Mouse (Mus musculus): ENCODE data around the gene Stpg1. TPM values are rescaled to one million over a fixed set of nuclear protein-coding genes. Genes with fewer than 3 reads are reported as not detected.

Stpg1 gene
- polyA plus RNA-seq, 1 experiment, result not detected

GRCm38 (mm10) chr4:135549323-135549722, 54.7 kb downstream of the Stpg1 start:
- TF ChIP-seq USF1 (IDR thresholded peaks at IDR 0.05; ENCODE audit: low read depth) (no peak), TCF12 (IDR thresholded peaks at IDR 0.05; ENCODE audit: insufficient read depth, poor library complexity, severe bottlenecking) (no peak), MYOG (IDR thresholded peaks at IDR 0.05; ENCODE audit: control insufficient read depth in 1 of 3, insufficient read depth in 1 of 3, insufficient read length in 2 of 3, low read depth in 2 of 3) (no peak), MAX (IDR thresholded peaks at IDR 0.05; ENCODE audit: low read depth) (no peak), MYOD1 (IDR thresholded peaks at IDR 0.05; ENCODE audit: control insufficient read depth in 1 of 3, insufficient read length in 2 of 3, low read depth in 2 of 3) (no peak), REST (IDR thresholded peaks at IDR 0.05; ENCODE audit: insufficient read depth, insufficient read length) (no peak), E2F4 (IDR thresholded peaks at IDR 0.05; ENCODE audit: insufficient read depth) (no peak), TCF3 (IDR thresholded peaks at IDR 0.05; ENCODE audit: insufficient read length, low read depth) (no peak), SRF (IDR thresholded peaks at IDR 0.05; ENCODE audit: control insufficient read depth, insufficient read length, low read depth) (no peak), POLR2A (IDR thresholded peaks at IDR 0.05; ENCODE audit: insufficient read length, low read depth) (no peak), POLR2AphosphoS2 (IDR thresholded peaks at IDR 0.05; ENCODE audit: insufficient read length, low read depth) (no peak), CEBPB (IDR thresholded peaks at IDR 0.05; ENCODE audit: insufficient read depth, poor library complexity, severe bottlenecking) (no peak)
- Histone ChIP-seq H3K27me3 (ENCODE audit: control insufficient read depth, insufficient read depth, insufficient read length) (no peaks in the 10 kb centered on the region), H3K4me3 (no peak overlapping the region), H3K4me2 (ENCODE audit: low read depth) (no peak overlapping the region), H3K79me2 (ENCODE audit: control insufficient read depth, insufficient read depth) (no peaks in the 10 kb centered on the region), H3K36me3 (ENCODE audit: control insufficient read depth, insufficient read depth) (no peaks in the 10 kb centered on the region), H3ac (ENCODE audit: control insufficient read depth, insufficient read length) (no peak overlapping the region)

- Histone ChIP-seq H3K4me3 (no peak overlapping the region), H3K4me2 (ENCODE audit: low read depth) (no peak overlapping the region), H3ac (ENCODE audit: control insufficient read depth, insufficient read length) (no peak overlapping the region), H3K36me3 (ENCODE audit: control insufficient read depth, insufficient read depth) (no peaks in the 10 kb centered on the region), H3K79me2 (ENCODE audit: control insufficient read depth, insufficient read depth) (no peaks in the 10 kb centered on the region), H3K27me3 (ENCODE audit: control insufficient read depth, insufficient read depth, insufficient read length) (no peaks in the 10 kb centered on the region)
- TF ChIP-seq MYOD1 (IDR thresholded peaks at IDR 0.05; ENCODE audit: control insufficient read depth in 1 of 3, insufficient read length in 2 of 3, low read depth in 2 of 3) (no peak), MAX (IDR thresholded peaks at IDR 0.05; ENCODE audit: low read depth) (no peak), POLR2A (IDR thresholded peaks at IDR 0.05; ENCODE audit: insufficient read length, low read depth) (no peak), E2F4 (IDR thresholded peaks at IDR 0.05; ENCODE audit: insufficient read depth) (no peak), USF1 (IDR thresholded peaks at IDR 0.05; ENCODE audit: low read depth) (no peak), TCF12 (IDR thresholded peaks at IDR 0.05; ENCODE audit: insufficient read depth, poor library complexity, severe bottlenecking) (no peak), CEBPB (IDR thresholded peaks at IDR 0.05; ENCODE audit: insufficient read depth, poor library complexity, severe bottlenecking) (no peak), TCF3 (IDR thresholded peaks at IDR 0.05; ENCODE audit: insufficient read length, low read depth) (no peak), POLR2AphosphoS2 (IDR thresholded peaks at IDR 0.05; ENCODE audit: insufficient read length, low read depth) (no peak), REST (IDR thresholded peaks at IDR 0.05; ENCODE audit: insufficient read depth, insufficient read length) (no peak)
These were observed 69.2 kb downstream of the Stpg1 start for GRCm38 (mm10) chr4:135563794-135564193.

- H3ac ChIP-seq (ENCODE audit: control insufficient read depth, insufficient read length), result no peak overlapping the region
- TF ChIP-seq CEBPB (IDR thresholded peaks at IDR 0.05; ENCODE audit: insufficient read depth, poor library complexity, severe bottlenecking), result no peak
- no peak for TF ChIP-seq MYOD1 (IDR thresholded peaks at IDR 0.05; ENCODE audit: control insufficient read depth in 1 of 3, insufficient read length in 2 of 3, low read depth in 2 of 3)
- TF ChIP-seq TCF12 (IDR thresholded peaks at IDR 0.05; ENCODE audit: insufficient read depth, poor library complexity, severe bottlenecking), result no peak
- no peak for TF ChIP-seq SRF (IDR thresholded peaks at IDR 0.05; ENCODE audit: control insufficient read depth, insufficient read length, low read depth)
- TF ChIP-seq REST (IDR thresholded peaks at IDR 0.05; ENCODE audit: insufficient read depth, insufficient read length), result no peak
- no peak for TF ChIP-seq POLR2A (IDR thresholded peaks at IDR 0.05; ENCODE audit: insufficient read length, low read depth)
- no peak for TF ChIP-seq POLR2AphosphoS2 (IDR thresholded peaks at IDR 0.05; ENCODE audit: insufficient read length, low read depth)
- no peak for TF ChIP-seq E2F4 (IDR thresholded peaks at IDR 0.05; ENCODE audit: insufficient read depth)
- TF ChIP-seq MYOG (IDR thresholded peaks at IDR 0.05; ENCODE audit: control insufficient read depth in 1 of 3, insufficient read depth in 1 of 3, insufficient read length in 2 of 3, low read depth in 2 of 3), result no peak
- TF ChIP-seq USF1 (IDR thresholded peaks at IDR 0.05; ENCODE audit: low read depth), result no peak
- no peak for TF ChIP-seq MAX (IDR thresholded peaks at IDR 0.05; ENCODE audit: low read depth)
- TF ChIP-seq TCF3 (IDR thresholded peaks at IDR 0.05; ENCODE audit: insufficient read length, low read depth), result no peak
- H3K27me3 ChIP-seq (ENCODE audit: control insufficient read depth, insufficient read depth, insufficient read length), result no peaks in the 10 kb centered on the region
- H3K4me2 ChIP-seq (ENCODE audit: low read depth), result no peak overlapping the region
- H3K36me3 ChIP-seq (ENCODE audit: control insufficient read depth, insufficient read depth), result no peaks in the 10 kb centered on the region
- H3K4me3 ChIP-seq, result no peak overlapping the region
- H3K79me2 ChIP-seq (ENCODE audit: control insufficient read depth, insufficient read depth), result no peaks in the 10 kb centered on the region
These were observed 70.8 kb downstream of the Stpg1 start for GRCm38 (mm10) chr4:135565400-135565799.

GRCm38 (mm10) chr4:135567042-135567441, 72.5 kb downstream of the Stpg1 start:
- Histone ChIP-seq H3K4me2 (ENCODE audit: low read depth) (peak overlapping the region; percentile 70), H3K4me3 (no peak overlapping the region), H3K79me2 (ENCODE audit: control insufficient read depth, insufficient read depth) (no peaks in the 10 kb centered on the region), H3K36me3 (ENCODE audit: control insufficient read depth, insufficient read depth) (no peaks in the 10 kb centered on the region), H3K27me3 (ENCODE audit: control insufficient read depth, insufficient read depth, insufficient read length) (no peaks in the 10 kb centered on the region), H3ac (ENCODE audit: control insufficient read depth, insufficient read length) (no peak overlapping the region)
- TF ChIP-seq MYOD1 (IDR thresholded peaks at IDR 0.05; ENCODE audit: control insufficient read depth in 1 of 3, insufficient read length in 2 of 3, low read depth in 2 of 3) (peak in 2 of 3 experiments; percentile 60 to 79), MYOG (IDR thresholded peaks at IDR 0.05; ENCODE audit: control insufficient read depth in 1 of 3, insufficient read depth in 1 of 3, insufficient read length in 2 of 3, low read depth in 2 of 3) (peak; percentile 39 to 83 (median 51)), MAX (IDR thresholded peaks at IDR 0.05; ENCODE audit: low read depth) (no peak)

GRCm38 (mm10) chr4:135567484-135567883, 72.9 kb downstream of the Stpg1 start:
- Histone ChIP-seq H3K79me2 (ENCODE audit: control insufficient read depth, insufficient read depth) (no peaks in the 10 kb centered on the region), H3K27me3 (ENCODE audit: control insufficient read depth, insufficient read depth, insufficient read length) (no peaks in the 10 kb centered on the region), H3K36me3 (ENCODE audit: control insufficient read depth, insufficient read depth) (no peaks in the 10 kb centered on the region), H3K4me2 (ENCODE audit: low read depth) (peak overlapping the region; percentile 70), H3K4me3 (no peak overlapping the region), H3ac (ENCODE audit: control insufficient read depth, insufficient read length) (no peak overlapping the region)
- TF ChIP-seq MYOD1 (IDR thresholded peaks at IDR 0.05; ENCODE audit: control insufficient read depth in 1 of 3, insufficient read length in 2 of 3, low read depth in 2 of 3) (peak in 1 of 3 experiments; percentile 66), REST (IDR thresholded peaks at IDR 0.05; ENCODE audit: insufficient read depth, insufficient read length) (no peak)
